Mouse (Mus musculus) cerebellum, postnatal 14 days (tissue): ENCODE results near the gene B4galnt3.

Experiments used
- DNase-seq, 2 experiments: peaks; one replicate each; pipeline ENCODE4 v3.0.0; 2021; ENCODE audit warnings: mixed read lengths in 2 of 2

Gene B4galnt3

DNA sequence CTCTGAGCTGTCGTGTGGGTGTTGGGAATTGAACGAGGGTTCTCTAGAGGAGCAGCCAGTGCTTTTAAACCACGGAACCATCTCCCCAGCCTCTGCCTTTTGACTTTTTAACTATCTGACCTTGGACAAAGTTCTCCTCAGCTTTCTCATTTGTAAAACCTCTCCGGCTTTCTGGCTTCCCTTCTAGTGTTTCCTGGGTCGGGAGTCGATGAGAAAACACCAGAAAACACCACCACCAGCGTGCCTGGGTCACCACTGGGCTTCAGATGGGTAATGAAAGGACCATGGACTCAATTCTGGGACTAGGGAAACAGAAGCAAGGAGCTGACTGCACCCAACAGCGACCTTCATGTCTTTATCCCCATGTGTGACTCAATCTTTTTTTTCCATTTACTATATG lies 20.2 kb downstream of the B4galnt3 start:
- DNase-seq = no peak

DNA sequence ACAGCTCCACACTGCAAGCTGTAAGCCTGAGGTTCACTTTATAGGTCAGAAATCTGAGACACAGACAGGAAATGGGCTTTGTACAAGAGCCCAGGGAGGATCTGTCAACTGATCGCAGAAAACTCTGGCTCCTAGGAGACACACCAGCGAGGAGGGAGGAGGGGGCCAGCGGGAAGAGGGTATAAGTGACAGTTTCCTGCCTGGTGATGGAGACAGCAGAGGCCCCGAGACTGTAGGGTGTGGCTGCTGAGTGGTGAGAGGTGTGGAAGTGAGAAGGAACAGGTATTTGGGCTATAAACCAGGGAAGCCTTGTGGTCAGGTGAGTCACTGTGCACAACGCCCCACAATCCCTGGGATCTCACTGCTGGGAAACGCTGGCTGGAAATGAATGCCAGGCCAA lies 30.2 kb downstream of the B4galnt3 start:
- no peak for DNase-seq

DNA sequence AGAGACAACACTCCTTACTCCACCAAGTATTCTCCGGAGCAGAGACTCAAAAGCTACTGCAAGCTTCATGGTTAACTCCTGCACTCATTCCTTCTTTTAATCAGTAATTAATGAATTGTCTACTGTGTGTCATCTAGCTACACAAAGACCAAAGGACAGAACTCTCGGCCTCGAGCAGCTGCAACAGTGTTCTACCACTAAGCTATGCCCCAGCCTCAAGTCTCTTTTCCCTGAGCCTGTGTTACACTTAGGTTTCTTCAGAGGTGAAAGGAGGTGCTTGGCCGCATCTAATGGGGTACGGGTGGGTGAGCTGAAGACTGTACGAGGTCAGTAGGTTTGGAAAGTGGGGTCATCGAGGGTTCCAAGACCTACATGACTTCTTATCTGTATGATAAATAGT lies 30.8 kb downstream of the B4galnt3 start:
- no peak for DNase-seq

DNA sequence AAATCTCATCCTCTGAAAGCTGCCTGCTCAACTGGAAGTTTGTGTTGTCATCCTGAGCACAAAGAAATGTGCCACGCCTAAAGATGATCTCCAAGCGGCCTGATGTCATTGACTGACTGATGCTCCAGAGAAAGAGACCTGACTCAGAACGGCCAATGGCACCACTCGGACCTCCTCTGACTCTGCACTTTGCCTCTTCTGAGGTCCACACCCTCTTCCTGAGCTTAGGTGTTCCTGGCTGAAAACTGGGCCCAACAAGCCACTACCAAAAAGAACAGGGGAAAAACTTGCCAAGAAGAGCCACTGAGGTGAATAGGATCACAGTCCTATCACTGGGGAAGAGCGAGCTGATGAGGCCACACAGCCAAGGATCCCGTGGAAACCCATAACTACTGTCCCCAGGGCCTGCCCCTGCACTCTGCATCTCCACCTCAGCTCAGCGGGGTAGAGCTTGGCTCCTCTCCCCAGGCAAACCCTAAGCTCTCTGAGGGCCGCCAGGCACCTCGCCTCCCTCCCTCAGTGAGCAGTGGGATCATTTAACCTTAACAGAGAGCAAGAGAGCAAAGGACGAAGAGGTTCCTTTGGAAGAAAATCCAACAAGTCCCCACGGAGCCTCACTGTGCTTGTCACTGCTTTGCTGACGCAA lies 31.4 kb downstream of the B4galnt3 start:
- DNase-seq = no peak

DNA sequence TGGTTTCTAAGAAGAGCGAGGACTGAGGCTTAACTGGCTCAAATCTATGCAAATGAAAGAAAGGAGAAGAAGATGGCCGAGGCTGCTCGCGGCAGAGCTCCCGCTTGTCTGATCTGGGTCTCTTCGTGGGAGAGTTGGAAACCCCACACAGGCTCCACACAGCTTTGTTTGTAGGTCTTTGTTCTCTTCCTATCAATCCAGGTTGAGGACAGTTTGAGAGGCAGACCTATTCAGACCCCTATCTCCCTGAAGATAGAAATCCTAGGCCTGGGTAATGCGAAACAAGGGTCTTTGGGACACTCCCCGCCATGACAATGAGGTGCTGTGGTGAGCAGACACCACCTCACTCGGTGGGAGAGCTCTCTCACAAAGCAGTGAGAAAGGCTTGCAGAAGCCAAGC lies 34.9 kb downstream of the B4galnt3 start:
- no peak for DNase-seq

DNA sequence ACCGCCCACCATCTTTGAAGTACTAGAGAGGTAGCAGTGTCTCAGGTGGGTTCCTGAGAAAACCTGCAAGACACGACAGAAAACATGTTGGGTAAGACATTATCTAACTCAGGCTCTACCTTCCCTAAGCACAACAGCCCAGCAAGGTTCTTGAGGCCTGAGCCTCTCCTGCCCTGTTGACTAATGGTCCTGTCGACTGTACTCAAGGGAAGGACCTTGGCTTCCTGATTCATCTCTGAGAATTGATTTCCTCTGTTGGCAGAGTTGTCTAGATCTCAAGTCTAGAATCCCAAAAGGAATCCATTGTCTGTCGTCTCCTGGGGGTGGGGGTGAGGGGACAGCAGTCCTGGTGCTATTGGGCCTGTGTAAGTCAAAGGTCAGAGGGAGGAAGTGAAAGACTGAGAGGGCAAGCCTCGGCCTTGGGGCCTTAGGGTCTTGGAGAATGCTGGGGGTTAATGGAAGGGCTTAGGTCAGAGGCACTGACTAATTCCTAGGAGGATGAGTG lies 37.9 kb downstream of the B4galnt3 start:
- DNase-seq = no peak

DNA sequence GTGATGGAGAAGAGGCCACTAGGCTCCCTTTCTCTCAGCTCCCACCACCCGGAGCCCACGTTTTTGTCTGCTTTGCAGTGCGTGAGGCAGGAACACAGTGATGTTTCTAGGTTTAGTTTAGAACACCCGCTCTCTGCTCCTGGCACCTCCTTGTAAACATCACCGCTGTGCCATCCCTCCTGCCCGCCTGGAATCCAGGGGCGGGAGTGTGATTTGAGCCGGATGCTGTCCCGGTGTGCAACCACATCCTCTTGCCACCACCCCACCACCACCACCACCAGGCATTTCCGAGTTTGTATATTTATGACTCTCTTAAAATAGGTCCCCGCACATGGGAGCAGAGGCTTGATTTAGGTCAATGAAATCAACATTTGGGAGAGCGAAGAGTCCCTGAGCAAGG lies 38.7 kb downstream of the B4galnt3 start:
- no peak for DNase-seq

DNA sequence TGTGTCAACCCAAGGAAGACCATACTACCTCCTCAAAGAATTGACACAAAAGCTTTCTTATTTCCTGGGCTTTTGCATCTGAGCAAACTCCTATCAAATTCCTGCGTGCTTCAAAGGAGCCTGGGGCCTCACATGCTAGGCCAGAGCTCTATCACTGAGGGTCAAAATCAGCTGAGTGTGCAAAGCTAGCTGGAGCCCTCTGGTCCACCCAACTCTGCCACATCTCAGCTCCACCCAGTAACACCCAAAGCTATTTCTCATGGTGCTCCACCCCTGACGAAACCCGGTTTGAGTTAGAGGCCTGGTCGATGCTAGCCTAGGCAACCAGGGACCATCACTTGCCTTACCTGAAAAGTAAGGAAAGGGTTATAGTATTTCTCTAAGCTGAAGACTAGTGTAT lies 39.2 kb downstream of the B4galnt3 start:
- no peak for DNase-seq

DNA sequence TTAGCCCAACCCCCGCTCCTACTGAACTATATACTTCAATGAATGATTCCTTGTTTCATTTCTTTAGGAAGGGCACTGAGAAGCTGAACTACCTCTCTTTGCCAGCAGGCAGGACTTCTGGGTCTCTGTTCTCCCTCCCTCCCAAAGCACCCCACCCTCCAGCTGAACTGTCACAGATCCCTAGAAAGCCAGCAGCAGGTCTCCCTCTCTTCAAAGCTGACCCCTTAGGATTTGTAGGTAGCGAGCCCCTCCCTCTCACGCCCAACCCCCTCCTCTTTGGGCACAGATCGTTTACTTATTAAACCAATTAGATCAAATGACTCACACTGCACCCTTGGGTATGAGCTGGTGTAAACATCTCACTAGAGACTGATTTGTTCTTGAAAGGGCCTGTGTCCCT lies 39.7 kb downstream of the B4galnt3 start:
- no peak for DNase-seq

DNA sequence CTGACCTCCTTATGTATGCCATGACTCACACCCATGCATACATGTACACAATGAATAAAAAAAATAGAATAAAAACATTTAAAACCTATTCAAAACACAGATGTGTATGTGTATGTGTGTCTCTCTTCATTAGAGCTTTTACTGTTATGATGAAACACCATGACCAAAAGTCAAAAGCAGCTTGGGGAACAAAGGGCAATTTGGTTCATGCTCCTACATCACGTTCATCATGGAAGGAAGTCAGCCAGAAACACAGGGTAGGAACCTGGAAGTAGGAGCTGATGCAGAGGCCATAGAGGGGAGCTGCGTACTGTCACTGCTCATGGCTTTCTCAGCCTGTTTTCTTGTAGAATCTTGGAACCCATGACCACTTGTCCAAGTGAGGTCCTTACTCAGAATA lies 41.6 kb downstream of the B4galnt3 start:
- DNase-seq = no peak

DNA sequence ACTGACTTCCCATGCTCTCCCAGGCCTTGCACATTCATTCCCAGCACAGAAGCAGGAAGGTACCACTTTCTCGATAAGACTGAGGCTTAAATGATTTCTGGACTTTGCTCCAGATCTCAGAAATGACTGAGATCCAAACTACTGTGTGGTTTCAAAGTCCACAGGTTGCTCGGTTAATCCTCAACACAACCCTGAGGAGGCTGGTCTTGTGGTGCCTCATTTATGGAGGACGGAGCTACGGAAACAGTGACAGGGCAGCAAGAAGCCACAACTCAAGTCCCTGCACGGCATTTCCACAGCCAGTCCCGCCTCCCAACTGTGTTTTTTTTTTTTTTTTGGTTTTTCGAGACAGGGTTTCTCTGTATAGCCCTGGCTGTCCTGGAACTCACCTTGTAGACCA lies 43.3 kb downstream of the B4galnt3 start:
- no peak for DNase-seq

DNA sequence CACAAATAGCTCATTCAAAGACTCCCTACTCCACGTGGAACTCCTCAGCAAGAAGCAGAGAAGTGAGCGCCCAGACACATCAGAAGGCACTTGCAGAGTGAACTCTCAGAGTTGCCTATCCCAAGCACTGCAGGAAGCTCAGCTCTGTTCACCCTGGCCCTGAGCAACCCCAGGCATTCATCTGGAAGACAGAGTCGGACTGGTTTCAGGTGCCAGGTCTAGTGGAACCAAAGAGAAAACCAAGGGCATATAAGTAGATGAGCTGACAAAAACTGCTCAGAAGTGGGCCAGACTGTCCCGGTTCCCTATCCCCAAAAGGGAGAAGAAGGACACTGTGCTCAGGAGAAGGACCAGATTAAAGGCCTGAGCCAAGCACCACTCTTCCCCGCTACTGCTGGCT lies 44.5 kb downstream of the B4galnt3 start:
- DNase-seq = no peak

DNA sequence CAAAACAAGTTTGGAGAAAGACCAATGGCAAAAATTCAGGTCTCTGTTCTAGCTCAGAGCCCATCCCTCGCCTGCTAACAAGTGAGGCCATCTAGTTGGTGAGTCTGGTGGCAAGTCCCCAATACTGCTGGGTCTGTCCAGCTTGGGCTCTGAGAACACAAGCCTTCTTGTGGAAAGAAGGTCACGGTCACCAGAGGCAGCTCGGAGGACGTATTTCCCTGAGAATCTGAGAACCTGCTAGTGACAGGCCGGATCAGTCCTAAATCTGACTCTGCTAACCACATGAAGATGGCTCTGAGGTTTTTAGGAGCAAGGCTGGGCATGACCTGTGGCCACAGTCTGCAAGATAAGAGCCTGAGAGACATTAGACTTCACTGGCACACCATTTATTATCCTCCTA lies 47.7 kb downstream of the B4galnt3 start:
- no peak for DNase-seq

DNA sequence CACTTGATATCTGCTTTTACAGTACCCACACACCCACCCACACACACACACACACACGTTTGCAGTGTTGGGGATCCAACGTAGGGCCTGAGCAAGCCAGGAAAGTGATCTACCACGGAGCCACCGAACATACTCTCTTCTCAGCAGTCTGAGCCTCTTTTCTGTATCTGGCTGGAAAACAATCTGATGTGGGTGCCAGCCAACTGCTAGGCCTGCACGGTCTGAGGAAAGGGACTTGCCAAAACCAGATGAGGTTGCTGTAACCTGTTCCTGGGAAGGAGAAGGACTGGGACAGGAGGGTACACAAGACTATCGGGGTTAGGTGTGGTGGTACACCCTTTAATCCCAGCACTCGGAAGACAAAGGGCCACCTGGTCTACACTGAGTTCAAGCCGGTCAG lies 51.1 kb downstream of the B4galnt3 start:
- DNase-seq = peak; percentile 42 to 52

DNA sequence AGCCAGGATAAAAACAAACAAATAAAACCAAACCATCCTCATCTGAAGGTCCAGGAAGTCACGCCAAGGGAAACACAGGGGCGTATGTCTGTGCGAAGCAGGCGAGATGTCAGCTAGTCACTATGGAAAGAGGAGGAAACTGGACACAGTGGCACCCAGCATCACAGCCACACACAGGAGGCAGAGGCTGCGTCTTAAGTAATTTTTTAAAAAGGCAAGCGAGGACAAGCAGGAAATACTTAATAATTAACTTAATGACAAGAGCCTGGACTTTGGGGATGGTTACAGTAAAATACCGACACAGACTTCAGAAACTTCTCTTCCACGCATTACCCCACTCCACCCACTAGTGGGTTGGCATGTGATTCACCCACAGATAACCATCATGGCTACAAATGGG lies 51.8 kb downstream of the B4galnt3 start:
- no peak for DNase-seq

DNA sequence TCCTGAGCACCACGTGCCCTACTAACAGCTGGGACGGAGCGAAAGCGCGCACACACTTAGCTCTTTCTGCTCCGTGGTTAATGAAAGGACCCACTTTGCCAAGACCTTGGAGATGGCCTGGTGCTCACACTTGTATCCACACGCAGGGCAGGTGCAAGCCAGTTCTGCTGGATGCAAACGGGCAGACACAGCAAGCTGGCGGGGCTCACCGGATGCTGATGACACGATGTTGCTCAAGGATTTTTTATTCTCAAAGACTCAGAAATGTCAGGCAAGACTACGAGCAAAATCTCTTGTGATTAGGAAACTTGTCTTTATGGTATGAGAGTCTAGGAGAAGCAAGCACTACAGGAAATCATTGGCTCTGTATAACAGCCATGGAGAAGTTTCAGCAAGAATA lies 52.9 kb downstream of the B4galnt3 start:
- no peak for DNase-seq

DNA sequence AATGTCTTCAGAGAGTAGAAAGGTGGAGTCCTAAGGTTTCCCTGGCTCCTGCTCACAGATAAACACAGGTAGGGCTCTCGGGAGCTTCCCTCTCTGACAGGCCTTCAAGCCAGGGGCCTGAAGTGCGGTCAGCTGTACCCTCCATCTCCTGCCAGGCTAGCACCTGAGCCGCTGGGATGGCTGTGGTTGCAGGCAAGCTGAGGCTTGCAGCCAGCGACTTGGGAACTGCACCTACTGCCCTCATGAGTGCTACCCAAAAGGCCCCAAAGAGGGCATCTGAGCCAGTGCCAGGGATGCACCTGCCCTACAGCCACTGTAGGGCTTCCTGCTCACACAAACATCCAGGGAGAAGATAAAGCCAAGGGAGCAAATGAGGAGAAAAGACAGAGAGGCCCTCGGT lies 53.9 kb downstream of the B4galnt3 start:
- DNase-seq = peak; percentile 42 to 61

DNA sequence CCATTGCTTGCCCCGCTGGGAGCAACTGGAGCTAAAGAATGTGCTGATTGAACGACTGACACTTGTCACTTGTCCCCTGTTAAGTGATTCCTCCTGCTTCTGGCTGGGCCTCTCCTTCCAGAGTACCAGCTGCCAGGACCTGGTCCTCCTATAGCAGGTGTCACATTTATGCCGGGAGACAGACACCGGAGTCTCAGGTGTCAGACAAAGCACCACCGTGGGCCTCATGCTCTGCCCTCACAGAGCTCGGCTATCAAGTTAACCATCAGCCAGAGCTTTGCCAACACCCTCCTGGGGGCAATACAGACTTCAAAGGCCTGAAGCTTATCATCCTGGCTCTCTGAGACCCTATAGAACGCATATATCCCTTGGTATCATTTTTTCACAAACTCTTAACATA lies 58.5 kb downstream of the B4galnt3 start:
- no peak for DNase-seq

DNA sequence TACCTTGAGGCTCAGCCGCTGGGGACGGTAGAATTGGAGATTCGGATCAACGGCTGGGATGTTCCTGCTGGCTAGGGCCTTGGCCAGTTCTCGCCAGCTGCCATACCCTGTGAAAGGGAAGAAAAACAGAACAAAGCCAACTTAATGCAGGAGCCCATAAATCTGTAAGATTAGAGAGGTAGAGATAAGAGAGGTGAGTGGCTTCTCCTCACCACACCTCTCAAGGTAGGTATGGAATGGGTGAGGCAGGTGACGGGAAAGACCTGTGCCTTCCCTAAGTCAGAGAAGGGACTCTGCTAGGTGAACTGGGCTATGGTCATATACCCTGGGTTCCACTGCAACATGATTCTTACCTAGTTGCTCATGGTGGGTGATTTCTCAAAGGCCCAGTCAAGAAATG lies 61.5 kb downstream of the B4galnt3 start:
- DNase-seq = no peak

DNA sequence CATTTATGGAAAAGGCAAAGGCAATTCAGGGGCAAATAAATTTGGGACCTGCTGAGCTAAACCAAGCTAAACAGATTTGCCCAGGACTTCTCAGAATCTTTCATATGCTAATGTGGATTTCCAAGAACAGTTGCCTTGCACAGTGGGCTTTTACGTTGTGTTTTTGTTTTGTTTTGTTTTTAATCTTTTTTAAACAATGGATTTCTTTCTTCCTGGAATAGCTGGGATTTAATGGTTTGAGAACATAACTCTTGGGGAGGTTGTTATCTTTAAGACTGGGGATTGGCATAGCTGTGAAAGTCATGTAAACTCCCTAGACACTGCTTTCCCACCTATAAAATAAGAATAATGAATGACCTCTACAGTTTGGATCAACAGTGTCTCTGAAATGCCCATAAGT lies 63.9 kb downstream of the B4galnt3 start:
- no peak for DNase-seq

DNA sequence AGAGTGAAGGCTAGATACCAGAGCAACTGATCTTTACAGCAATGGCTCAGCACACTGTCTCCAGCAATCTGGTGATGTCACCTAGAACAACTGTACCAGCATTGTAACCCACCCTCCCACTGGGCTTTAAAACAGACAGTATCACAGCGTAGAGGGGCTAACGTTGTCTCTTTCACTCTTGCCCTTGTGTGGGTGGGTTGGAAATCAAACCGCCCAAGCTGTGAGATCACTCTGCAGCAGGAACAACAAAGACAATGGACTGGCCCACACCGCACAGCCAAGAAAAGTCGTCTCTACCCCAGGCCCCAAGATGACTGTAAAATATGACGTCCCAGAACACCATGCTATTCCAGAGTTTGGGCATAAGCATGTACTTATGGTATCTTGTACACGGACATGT lies 64.6 kb downstream of the B4galnt3 start:
- DNase-seq = no peak

DNA sequence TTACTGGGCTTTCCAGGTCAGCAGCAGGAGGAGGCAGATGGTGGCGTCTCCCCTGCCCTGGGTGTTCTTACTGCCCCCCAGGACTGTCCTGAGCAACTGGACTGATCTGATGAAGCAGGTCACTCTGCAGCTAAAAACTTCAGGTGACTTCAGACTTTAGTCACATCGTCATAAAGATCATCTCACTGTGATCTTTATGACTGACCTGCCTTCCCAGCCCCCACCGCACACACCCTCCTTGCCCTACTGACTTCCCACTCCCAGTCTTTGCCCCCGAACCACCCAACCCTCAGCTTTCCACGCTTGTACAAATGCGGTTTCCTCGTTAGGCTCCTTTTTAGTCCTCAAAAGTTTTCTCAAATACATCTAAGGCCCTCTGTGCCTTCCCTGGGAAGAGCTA lies 67.3 kb downstream of the B4galnt3 start:
- no peak for DNase-seq

DNA sequence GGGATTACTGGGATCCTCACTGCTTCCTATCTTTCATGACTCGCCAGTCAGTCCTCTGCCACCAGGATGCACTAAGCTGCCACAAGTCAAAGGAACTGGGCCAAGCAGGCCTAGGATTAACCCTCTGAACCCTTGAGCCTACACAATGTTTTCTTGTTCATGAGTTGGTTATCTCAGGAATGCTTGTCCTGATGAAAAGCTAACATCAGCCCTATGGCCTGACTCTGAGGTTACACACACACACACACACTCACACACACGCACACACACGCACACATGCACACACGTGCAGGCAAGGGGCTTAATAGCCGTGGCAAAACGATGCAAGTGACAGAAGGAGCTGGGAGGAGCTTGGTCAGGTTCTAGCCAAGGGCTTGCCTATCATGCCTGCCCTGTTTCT lies 69.0 kb downstream of the B4galnt3 start:
- peak; percentile 24 to 36 for DNase-seq

DNA sequence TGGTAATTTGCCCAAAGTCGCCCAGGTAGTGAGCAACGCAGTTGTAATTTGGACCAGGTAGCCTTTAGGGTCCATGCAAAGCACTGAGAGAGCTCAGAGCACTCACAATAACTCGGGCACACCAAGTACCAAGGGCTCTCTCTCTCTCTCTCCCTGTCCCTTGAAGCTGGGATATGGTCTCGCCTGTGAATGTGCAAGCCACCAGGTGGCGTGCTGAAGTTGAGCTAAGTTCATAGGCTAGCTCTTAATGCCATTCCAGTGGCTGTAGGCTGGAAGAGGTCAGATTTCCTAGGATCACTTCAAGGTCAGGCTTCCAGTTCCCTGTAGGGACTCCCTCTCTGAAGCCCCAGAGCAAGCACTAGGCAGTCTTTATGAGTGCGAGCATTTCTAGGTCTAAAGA lies 71.7 kb downstream of the B4galnt3 start:
- peak; percentile 72 to 75 for DNase-seq

DNA sequence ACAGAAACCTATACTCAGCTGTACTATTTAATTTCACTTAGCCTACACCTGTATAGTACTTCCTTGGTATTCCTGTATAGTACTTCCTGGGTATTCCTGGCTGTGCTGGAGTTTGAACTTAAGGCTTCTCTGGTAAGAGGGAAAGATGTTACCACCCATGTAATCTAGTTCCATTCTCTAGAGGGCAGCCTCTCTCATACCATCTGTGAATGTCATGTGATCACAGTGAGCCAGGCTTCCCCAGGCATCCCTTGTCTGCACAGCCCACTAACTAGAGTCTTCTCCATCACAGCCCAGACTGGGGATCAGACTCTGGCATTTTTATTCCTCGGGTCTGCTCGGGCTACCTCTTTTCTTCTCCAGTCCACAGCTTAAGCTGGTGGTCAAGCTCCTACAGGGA lies 75.1 kb downstream of the B4galnt3 start:
- DNase-seq = no peak

DNA sequence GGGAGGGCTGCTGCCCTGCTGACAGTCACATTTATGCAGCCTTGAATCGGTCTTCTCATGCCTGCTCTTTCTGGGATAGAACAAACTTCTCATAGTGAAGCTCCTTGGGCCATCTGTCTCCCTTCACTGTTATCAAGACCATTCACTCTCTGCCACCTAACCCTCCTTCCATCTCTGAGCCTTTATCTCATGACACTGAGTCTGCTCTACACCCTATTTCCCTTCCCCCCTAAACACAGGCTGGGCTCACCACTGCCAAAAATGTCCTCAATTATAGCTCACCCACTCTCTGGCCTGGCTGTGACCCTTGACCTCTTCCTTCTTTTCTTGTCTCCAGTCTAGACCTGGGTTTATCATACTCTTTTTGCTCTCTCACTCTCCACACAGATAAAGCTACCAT lies 77.7 kb downstream of the B4galnt3 start:
- DNase-seq = no peak
